Mouse (Mus musculus): ENCODE results near the gene Atp8a1.

Gene Atp8a1

GRCm38 (mm10) chr5:67847253-67848165 is at the start of gene Atp8a1:
Gene Atp8a1, minus strand, starts transcription at chr5:67847434.
- DNase-seq (ENCODE audit: low spot score in 2 of 2), result peak; percentile 97 to 98

GRCm38 (mm10) chr5:67884422-67885210 is 37.4 kb upstream of the Atp8a1 start:
- DNase-seq (ENCODE audit: low spot score in 2 of 2), result no peak

DNA sequence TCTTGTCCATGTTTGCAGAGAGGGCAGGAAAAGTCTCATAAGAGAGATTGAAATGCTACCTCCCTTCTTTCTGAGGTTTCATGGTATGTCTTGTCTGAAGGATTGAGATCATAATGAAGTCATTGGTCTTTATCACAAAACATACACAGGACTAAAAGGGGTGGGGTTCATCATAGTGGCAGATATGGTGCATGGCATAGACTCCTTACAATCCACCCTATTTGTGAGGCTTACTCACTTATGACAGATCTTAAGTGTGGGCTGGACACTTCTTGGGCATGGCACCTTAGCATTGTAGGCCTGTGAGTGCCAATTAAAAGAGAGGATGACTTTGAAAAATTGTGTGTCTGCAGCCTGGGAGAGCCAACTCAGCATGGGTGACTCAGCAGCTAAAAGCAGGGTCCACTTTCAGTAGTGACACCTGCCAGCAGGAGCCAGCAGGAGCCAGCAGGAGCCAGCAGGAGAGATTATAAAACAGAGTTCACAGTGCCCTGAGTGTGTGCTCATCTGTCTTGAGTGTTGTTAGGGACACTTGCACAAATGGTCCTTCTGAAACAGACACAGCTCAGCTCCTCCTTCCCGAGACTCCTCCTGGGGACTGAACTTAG is 36.4 kb upstream of the Atp8a1 start:
- DNase-seq (ENCODE audit: low spot score in 2 of 2), result no peak

DNA sequence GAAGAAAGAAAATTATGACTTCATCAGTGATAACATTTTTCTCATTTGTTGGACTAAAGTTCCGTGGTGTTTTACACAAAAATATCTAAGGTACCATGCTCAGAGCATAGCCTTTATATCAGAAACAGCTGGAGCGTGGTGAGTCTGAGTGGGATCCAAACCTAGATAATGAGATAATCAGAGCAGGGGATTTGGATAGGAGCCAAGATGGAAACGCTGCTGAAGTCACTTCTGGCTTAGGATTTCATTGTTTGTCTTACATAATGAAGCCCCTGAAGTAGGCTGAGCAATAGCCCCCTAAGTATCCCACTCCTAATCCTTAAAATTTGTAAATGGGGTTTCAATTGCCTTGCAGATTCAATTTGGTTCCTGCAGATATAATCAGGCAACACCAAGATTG is 24.2 kb upstream of the Atp8a1 start:
- DNase-seq (ENCODE audit: low spot score in 2 of 2), result no peak

DNA sequence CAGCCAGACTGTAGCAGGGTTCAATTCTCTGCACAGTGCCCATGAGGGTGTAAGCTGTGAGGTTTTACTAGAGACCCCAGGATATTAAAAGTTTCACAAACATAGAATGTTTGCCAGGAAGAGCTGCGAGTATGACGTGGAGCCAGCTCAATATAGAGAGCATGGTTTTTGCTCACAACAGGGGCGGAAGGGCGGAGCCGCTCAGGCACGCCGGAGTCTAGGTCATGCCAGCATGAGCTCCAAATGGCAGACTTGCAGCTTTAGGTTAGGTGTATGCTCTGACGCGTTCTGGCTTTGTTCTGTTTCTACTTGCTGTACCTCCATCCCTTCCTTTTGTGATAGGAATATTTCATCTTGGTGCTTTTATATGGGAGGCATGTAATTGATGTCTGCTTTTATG is 19.0 kb upstream of the Atp8a1 start:
- DNase-seq (ENCODE audit: low spot score in 2 of 2), result no peak

- no peak for DNase-seq (ENCODE audit: low spot score in 2 of 2)
Observed at GRCm38 (mm10) chr5:67865670-67866069, 18.4 kb upstream of the Atp8a1 start.

GRCm38 (mm10) chr5:67864508-67865060 is 17.4 kb upstream of the Atp8a1 start:
- no peak for DNase-seq (ENCODE audit: low spot score in 2 of 2)

- no peak for DNase-seq (ENCODE audit: low spot score in 2 of 2)
Observed at GRCm38 (mm10) chr5:67863950-67864391, 16.7 kb upstream of the Atp8a1 start.

DNA sequence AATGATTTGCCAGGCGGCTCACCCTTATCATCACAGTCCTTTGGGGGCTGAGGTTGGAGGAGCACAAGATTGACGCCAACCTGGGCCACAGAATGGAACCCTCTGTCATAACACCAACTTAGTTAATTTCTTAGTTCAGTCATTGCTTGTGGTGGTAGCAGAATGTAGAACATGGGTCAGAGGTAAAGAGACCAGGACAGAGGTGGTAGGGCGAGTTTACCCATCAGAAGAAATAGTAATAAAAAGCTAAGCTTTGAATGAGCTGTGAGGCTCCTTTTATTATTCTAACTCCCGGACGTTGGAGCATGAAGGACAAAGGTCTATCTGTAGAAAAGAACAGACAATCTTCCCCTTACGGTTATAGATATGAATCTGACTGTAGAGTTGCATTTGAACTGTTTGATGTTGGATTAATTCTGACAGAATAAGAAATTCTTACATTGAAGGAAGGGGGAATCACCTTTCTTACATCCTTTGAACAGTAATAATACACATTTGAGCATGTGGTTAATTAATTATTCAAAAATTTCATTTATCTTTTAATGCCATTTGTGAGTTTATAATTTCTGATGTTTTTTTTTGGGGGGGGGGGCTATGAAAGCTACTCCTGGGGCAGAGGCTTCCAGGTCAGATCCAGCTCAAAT is 7.9 kb upstream of the Atp8a1 start:
- no peak for DNase-seq (ENCODE audit: low spot score in 2 of 2)

DNA sequence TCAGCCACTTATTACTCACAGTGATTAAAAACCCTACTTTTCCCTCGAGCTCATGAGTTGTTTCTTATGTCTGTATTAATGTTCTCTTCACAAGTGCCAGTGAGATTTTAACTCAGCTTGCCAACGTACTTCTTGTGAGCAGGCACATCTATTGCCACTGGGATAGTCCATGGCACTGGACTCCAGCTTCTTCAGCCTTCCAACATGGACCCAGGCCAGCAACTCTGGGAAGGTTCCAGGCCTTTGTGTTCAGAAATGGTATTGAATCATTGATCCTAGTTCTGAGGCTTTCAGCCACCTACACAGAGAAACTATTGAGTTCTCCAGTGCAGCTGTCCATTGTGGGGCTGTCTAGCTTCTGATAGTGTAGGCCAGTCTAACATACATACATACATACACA is 5.6 kb upstream of the Atp8a1 start:
- DNase-seq (ENCODE audit: low spot score in 2 of 2), result no peak

- DNase-seq (ENCODE audit: low spot score in 2 of 2), result no peak
Observed at GRCm38 (mm10) chr5:67849411-67849810, 2.2 kb upstream of the Atp8a1 start.

GRCm38 (mm10) chr5:67848511-67849014 is 1.3 kb upstream of the Atp8a1 start:
- DNase-seq (ENCODE audit: low spot score in 2 of 2), result no peak

DNA sequence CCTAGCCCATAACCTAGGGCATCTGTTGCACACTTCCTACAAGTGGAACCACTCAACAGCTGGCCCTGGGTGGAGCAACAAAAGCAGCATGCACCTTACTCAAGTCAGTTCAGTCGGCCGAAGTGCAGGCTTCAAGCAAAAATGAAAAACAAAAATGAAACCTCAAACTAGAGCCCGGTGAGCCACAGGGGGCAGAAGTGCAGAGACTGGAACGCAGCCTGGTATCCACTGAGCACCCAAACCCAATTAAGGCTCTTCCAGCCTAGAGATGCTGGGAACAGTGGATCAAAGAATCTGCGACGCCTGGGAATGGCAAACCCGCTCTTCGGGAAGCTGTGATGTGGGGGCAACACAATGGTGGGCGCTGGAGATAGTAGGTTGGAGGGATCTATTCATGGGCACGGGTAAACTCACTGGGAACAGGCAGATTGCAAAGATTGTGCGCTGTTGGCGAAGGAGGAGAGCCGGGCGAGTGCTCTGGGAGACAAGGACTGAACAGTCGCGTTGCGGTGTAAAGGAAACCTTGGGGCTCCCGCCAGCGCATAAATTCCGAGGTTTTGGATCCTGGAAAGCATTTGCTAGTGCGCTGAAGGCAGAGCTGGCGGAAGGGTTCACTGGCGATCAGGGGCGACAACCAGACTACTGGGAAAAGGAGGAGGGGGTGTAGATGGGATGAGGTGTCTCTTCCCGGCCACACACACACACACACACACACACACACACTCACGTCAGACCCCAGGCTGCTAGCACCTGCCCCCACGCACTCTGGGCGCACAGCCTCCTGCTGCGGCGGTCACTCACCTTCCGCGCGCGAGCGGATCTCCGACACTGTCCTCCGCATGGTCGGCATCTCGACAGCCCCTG is 641 bp downstream of the Atp8a1 start:
- peak; percentile 30 to 32 for DNase-seq (ENCODE audit: low spot score in 2 of 2)

DNA sequence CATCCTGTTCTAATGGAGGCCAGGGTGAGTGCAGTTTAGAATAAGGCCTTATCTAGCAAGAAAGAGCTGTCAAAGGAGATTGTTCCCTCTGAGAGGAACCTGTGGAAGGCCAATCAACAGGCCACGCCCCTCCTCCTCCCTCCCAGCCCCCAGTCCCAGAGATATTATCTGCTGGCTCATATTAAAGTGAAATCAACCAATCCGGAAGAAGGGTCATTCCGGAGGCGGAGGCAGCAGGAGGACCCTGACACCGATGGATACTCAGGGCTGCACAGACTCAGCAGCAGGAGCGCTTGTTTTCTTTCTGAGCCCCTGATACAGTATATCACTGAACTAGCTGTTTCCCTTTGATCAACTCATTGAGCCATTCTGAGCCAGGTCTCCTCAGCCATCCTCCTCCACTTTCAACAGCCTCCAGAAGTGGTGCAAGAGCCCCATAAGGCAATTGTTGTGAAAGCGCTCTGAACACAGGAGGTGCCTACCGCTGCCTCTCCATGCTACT is 2.0 kb downstream of the Atp8a1 start:
- peak in 1 of 2 experiments; percentile 14 for DNase-seq (ENCODE audit: low spot score in 2 of 2)

- DNase-seq (ENCODE audit: low spot score in 2 of 2), result no peak
Observed at GRCm38 (mm10) chr5:67844070-67844469, 3.2 kb downstream of the Atp8a1 start.

DNA sequence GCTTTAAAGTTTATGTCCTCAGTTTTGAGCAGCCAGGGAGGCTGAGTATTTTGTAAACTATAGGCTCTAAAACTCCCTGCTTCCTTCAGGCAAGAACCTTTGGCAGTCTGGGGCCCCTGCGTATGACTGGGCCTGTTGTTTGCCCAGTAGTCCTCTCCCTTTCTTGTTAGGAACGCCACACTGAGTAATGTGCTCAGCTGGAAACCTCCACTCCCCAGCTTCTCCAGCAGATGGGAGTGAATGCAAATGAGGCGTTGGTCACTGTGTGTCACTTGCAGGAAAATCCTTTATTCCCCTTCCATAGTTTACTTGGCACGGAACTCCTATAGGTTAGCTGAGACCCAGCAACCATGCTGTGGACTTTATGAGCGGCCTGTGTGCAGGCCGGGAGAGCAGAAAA is 4.9 kb downstream of the Atp8a1 start:
- DNase-seq (ENCODE audit: low spot score in 2 of 2), result no peak

- no peak for DNase-seq (ENCODE audit: low spot score in 2 of 2)
Observed at GRCm38 (mm10) chr5:67833841-67834240, 13.4 kb downstream of the Atp8a1 start.

GRCm38 (mm10) chr5:67831293-67832147 is 15.7 kb downstream of the Atp8a1 start:
- DNase-seq (ENCODE audit: low spot score in 2 of 2), result no peak

DNA sequence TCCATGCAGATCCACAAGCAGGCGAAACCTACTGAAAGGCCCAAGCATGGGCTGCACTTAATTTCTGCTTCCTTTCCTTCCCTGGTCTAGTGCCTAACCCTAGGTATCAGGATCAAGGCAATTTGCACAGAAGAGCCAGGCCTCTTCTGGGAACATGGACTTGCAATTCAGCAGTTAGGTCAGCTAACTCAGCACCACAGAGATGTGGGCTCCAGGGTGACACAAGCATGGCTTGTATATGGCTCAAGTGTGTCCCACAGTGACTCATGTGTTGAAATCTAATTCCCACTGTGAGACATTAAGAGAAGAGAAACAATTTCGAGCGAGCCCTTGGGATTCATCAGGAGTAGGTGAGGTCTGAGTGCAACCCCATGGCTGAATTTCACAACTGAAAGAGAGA is 18.9 kb downstream of the Atp8a1 start:
- DNase-seq (ENCODE audit: low spot score in 2 of 2), result no peak

Data from heart, adult 9 months (tissue).